15 mouse cellular contexts compared by ENCODE assay signal in the genomic region with DNA sequence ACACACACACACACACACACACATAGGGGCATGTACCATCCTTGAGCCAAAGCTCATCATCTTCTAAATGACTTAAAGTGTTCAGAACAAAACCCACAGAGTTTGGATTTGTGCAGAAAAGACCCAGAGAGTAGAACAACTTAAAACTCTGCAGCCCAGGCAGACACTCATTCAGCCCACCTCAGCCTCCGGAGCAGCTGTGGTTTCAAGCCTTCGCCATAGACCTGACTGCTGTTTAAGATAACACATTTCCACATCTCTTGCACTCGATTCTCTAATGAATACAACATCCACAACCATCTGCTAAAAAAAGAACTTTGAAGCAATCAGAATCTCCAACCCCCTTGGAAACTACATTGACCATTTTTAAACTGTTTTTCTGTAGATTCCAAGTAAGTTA.
A peak's percentile ranks its signal among the peaks of the same experiment; 100 is the strongest.
DNase-seq lines count a peak whose midpoint lies in the region; ATAC-seq and TF ChIP-seq lines count a peak whose summit lies in the region.
"Had no signal": no experiment of that assay in that cellular context is flagged by ENCODE, and none has a peak within 500 bp of the region (broad histone marks: within the 10 kb centered on the region; RNA-seq: fewer than 3 reads in every experiment).

No protein-coding gene starts in this region.

- H3K9ac ChIP-seq in lung, postnatal 0 days (replicated peaks; ENCODE audit: low read depth), result no peak overlapping the region
- no peak overlapping the region for H3K9ac ChIP-seq in intestine, embryonic 14.5 days (ENCODE audit: low read length)
- H3K9ac ChIP-seq: forebrain, embryonic 15.5 days; neural tube, embryonic 12.5 days had no signal

- H3K4me3 ChIP-seq in heart, embryonic 10.5 days, result no peak overlapping the region
- no peak overlapping the region for H3K4me3 ChIP-seq in lung, postnatal 0 days (ENCODE audit: low read depth, low read length)
- H3K4me3 ChIP-seq in intestine, embryonic 14.5 days (ENCODE audit: low read depth, low read length), result no peak overlapping the region
- no peak overlapping the region for H3K4me3 ChIP-seq in small intestine, adult 2 months (ENCODE audit: low read depth, low read length)
- H3K4me3 ChIP-seq in kidney, adult 2 months (ENCODE audit: insufficient read depth, low read depth, low read length), result no peak overlapping the region
- H3K4me3 ChIP-seq: forebrain, embryonic 15.5 days; neural tube, embryonic 12.5 days had no signal

- no peak for ATAC-seq in lung, postnatal 0 days
- ATAC-seq in intestine, embryonic 14.5 days (replicated peaks; ENCODE audit: low FRiP score, low TSS enrichment, low read depth), result no peak
- ATAC-seq: forebrain, embryonic 15.5 days; midbrain, embryonic 16.5 days had no signal

- WGBS in heart, embryonic 10.5 days, result 38% methylated on average over 3 of the region's 3 CpGs
- WGBS in lung, postnatal 0 days, result 39% methylated on average over 3 of the region's 3 CpGs
- WGBS in intestine, embryonic 14.5 days, result 78% methylated on average over 3 of the region's 3 CpGs
- WGBS in small intestine, adult 2 months, result 29% methylated on average over 3 of the region's 3 CpGs
- WGBS in kidney, adult 2 months, result 78% methylated on average over 3 of the region's 3 CpGs

- no peak for TF ChIP-seq EP300 in lung, postnatal 0 days (IDR thresholded peaks at IDR 0.05)

- no peak for TF ChIP-seq CTCF in lung, postnatal 0 days (IDR thresholded peaks at IDR 0.05)
- TF ChIP-seq CTCF in small intestine, adult 2 months (IDR thresholded peaks at IDR 0.05; ENCODE audit: extremely low read depth, insufficient read length, insufficient replicate concordance, low read depth, low read length), result no peak
- no peak for TF ChIP-seq CTCF in kidney, adult 2 months (conservative IDR thresholded peaks at IDR 0.05; ENCODE audit: insufficient read depth, insufficient read length, low read depth, low read length)

- no peaks in the 10 kb centered on the region for H3K27me3 ChIP-seq in heart, embryonic 10.5 days (ENCODE audit: insufficient read depth, poor library complexity, severe bottlenecking)
- no peaks in the 10 kb centered on the region for H3K27me3 ChIP-seq in lung, postnatal 0 days (replicated peaks; ENCODE audit: insufficient read depth, low read length)
- H3K27me3 ChIP-seq in intestine, embryonic 14.5 days (replicated peaks; ENCODE audit: control insufficient read depth, insufficient read depth, low read length), result no peaks in the 10 kb centered on the region
- H3K27me3 ChIP-seq in small intestine, adult 2 months (ENCODE audit: control insufficient read depth, insufficient read depth, low read length), result no peaks in the 10 kb centered on the region
- H3K27me3 ChIP-seq in kidney, adult 2 months (replicated peaks; ENCODE audit: control insufficient read depth, insufficient read depth, low read length), result no peaks in the 10 kb centered on the region
- H3K27me3 ChIP-seq: neural tube, embryonic 12.5 days had no signal

- H3K4me2 ChIP-seq in lung, postnatal 0 days (replicated peaks; ENCODE audit: low read depth, low read length), result no peak overlapping the region
- no peak overlapping the region for H3K4me2 ChIP-seq in intestine, embryonic 14.5 days (ENCODE audit: low read length)
- H3K4me2 ChIP-seq: forebrain, embryonic 15.5 days; neural tube, embryonic 12.5 days had no signal

- TF ChIP-seq POLR2A in small intestine, adult 2 months (IDR thresholded peaks at IDR 0.05; ENCODE audit: low read depth, low read length), result no peak
- TF ChIP-seq POLR2A in kidney, adult 2 months (IDR thresholded peaks at IDR 0.05; ENCODE audit: low read depth, low read length), result no peak

- H3K36me3 ChIP-seq in heart, embryonic 10.5 days, result no peaks in the 10 kb centered on the region
- H3K36me3 ChIP-seq in lung, postnatal 0 days (ENCODE audit: insufficient read depth, low read length), result no peaks in the 10 kb centered on the region
- H3K36me3 ChIP-seq in intestine, embryonic 14.5 days (ENCODE audit: control insufficient read depth, insufficient read depth, low read length), result no peaks in the 10 kb centered on the region
- H3K36me3 ChIP-seq in small intestine, adult 2 months (ENCODE audit: control insufficient read depth, insufficient read depth, low read length), result no peaks in the 10 kb centered on the region
- no peaks in the 10 kb centered on the region for H3K36me3 ChIP-seq in kidney, adult 2 months (ENCODE audit: control insufficient read depth, insufficient read depth, low read length)
- H3K36me3 ChIP-seq: forebrain, embryonic 15.5 days; neural tube, embryonic 12.5 days had no signal

- H3K9me3 ChIP-seq in heart, embryonic 10.5 days, result no peaks in the 10 kb centered on the region
- H3K9me3 ChIP-seq in lung, postnatal 0 days (ENCODE audit: low read length), result no peaks in the 10 kb centered on the region
- H3K9me3 ChIP-seq in intestine, embryonic 14.5 days (ENCODE audit: control insufficient read depth, low read length), result no peaks in the 10 kb centered on the region
- H3K9me3 ChIP-seq: forebrain, embryonic 15.5 days; neural tube, embryonic 12.5 days had no signal

- no peak for DNase-seq in heart, embryonic 10.5 days (ENCODE audit: low spot score)
- no peak for DNase-seq in heart, adult 8-10 months (ENCODE audit: low spot score)
- DNase-seq in lung, postnatal 0 days (ENCODE audit: low spot score), result no peak
- DNase-seq in lung, postnatal 4 days, result no peak
- no peak for DNase-seq in intestine, embryonic 14.5 days (ENCODE audit: low spot score)
- DNase-seq in kidney, adult 2 months, result no peak
- no peak for DNase-seq in ovary, postnatal 36 days (ENCODE audit: low spot score)
- DNase-seq: adrenal gland, postnatal 10 days; B cell, adult 2 months; cerebellum, adult 18-20 months; embryo, embryonic 11 days had no signal

- H3K27ac ChIP-seq in heart, embryonic 10.5 days, result peak overlapping the region; percentile 69; the same call in 1 of the 2 replicates
- H3K27ac ChIP-seq in lung, postnatal 0 days (ENCODE audit: low read length), result peak overlapping the region; percentile 83
- H3K27ac ChIP-seq in intestine, embryonic 14.5 days (ENCODE audit: low read depth), result 0 out of 2 replicates have a peak overlapping the region, but pooled peaks have one; percentile 27
- H3K27ac ChIP-seq in small intestine, adult 2 months (ENCODE audit: insufficient read depth, low read depth, low read length), result peak overlapping the region; percentile 87; the same call in 1 of the 2 replicates
- H3K27ac ChIP-seq in kidney, adult 2 months (ENCODE audit: insufficient read depth, low read depth, low read length), result no peak overlapping the region
- H3K27ac ChIP-seq: forebrain, embryonic 15.5 days; neural tube, embryonic 12.5 days had no signal

- peaks cover 29% of the 10 kb centered on the region for H3K4me1 ChIP-seq in heart, embryonic 10.5 days
- peaks cover 29% of the 10 kb centered on the region for H3K4me1 ChIP-seq in lung, postnatal 0 days (ENCODE audit: insufficient read depth, low read depth, low read length)
- peaks cover 20% of the 10 kb centered on the region for H3K4me1 ChIP-seq in intestine, embryonic 14.5 days (replicated peaks; ENCODE audit: control insufficient read depth, insufficient read depth, low read length)
- peaks cover 29% of the 10 kb centered on the region for H3K4me1 ChIP-seq in small intestine, adult 2 months (ENCODE audit: control insufficient read depth, insufficient read depth, insufficient read length, low read length)
- peaks cover 10% of the 10 kb centered on the region; the same call in 1 of the 2 replicates for H3K4me1 ChIP-seq in kidney, adult 2 months (ENCODE audit: control insufficient read depth, insufficient read depth, low read length)
